Mouse (Mus musculus): ENCODE results near the gene St6gal1. TPM values are rescaled to one million over a fixed set of nuclear protein-coding genes. Genes with fewer than 3 reads are reported as not detected.

The St6gal1 gene
- total and polyA plus RNA-seq, 2 experiments from 2014 or later, result 16.4 to 21.8 TPM

DNA sequence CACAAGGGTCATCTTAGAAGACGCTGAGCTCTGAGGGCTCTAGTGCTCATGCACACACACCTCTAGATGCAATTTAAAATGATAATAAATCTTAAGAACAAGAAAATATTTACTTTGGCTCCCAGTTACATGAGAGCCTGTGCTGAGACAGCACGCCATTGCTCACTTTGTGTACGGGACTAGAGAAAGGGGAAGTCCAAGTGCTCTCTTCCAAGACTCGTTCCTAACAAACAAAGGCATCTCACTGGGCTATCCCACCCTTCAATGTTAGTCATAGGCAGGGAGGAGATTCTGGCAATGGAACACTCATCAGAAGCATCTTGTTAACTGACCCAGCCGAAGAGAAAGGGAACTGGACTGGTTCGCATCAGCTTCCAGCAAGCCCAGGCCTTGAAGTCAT lies 108.1 kb downstream of the St6gal1 start:
- 85% methylated on average over 6 of the region's 6 CpGs for WGBS
- TF ChIP-seq CTCF (IDR thresholded peaks at IDR 0.05; ENCODE audit: low read depth), result no peak

GRCm38 (mm10) chr16:23333875-23334551 lies 109.5 kb downstream of the St6gal1 start:
- Histone ChIP-seq H3K4me2 (ENCODE audit: low read depth) (no peak overlapping the region), H3K9me3 (ENCODE audit: low read length) (no peaks in the 10 kb centered on the region), H3K27ac (ENCODE audit: low read depth, low read length) (no peak overlapping the region), H3K9ac (no peak overlapping the region), H3K27me3 (ENCODE audit: insufficient read depth, low read length) (no peaks in the 10 kb centered on the region), H3K4me3 (ENCODE audit: low read depth, low read length) (no peak overlapping the region), H3K36me3 (ENCODE audit: insufficient read depth) (peaks cover 19% of the 10 kb centered on the region), H3K4me1 (ENCODE audit: insufficient read depth) (no peaks in the 10 kb centered on the region)
- WGBS, result 75% methylated on average over 6 of the region's 6 CpGs
- TF ChIP-seq CTCF (IDR thresholded peaks at IDR 0.05; ENCODE audit: low read depth), result no peak
- no peak for ATAC-seq
- no peak for DNase-seq

More for the DNA sequence above, 108.1 kb downstream of the St6gal1 start:
- H3K4me1 ChIP-seq (ENCODE audit: insufficient read depth), result no peaks in the 10 kb centered on the region
- H3K36me3 ChIP-seq (ENCODE audit: insufficient read depth), result peaks cover 19% of the 10 kb centered on the region
- H3K27me3 ChIP-seq (ENCODE audit: insufficient read depth, low read length), result no peaks in the 10 kb centered on the region
- no peaks in the 10 kb centered on the region for H3K9me3 ChIP-seq (ENCODE audit: low read length)
- DNase-seq (no peak), ATAC-seq (no peak)
- no peak overlapping the region for H3K27ac ChIP-seq (ENCODE audit: low read depth, low read length)
- no peak overlapping the region for H3K4me3 ChIP-seq (ENCODE audit: low read depth, low read length)
- no peak overlapping the region for H3K4me2 ChIP-seq (ENCODE audit: low read depth)
- H3K9ac ChIP-seq, result no peak overlapping the region

GRCm38 (mm10) chr16:23337317-23337716 lies 112.8 kb downstream of the St6gal1 start:
- Histone ChIP-seq H3K36me3 (ENCODE audit: insufficient read depth) (peaks cover 11% of the 10 kb centered on the region; the same call in 1 of the 2 replicates), H3K9ac (no peak overlapping the region), H3K27me3 (ENCODE audit: insufficient read depth, low read length) (no peaks in the 10 kb centered on the region), H3K4me2 (ENCODE audit: low read depth) (no peak overlapping the region), H3K9me3 (ENCODE audit: low read length) (no peaks in the 10 kb centered on the region), H3K27ac (ENCODE audit: low read depth, low read length) (no peak overlapping the region), H3K4me3 (ENCODE audit: low read depth, low read length) (no peak overlapping the region), H3K4me1 (ENCODE audit: insufficient read depth) (no peaks in the 10 kb centered on the region)
- 83% methylated on average over 4 of the region's 4 CpGs for WGBS
- no peak for ATAC-seq
- TF ChIP-seq CTCF (IDR thresholded peaks at IDR 0.05; ENCODE audit: low read depth), result no peak
- no peak for DNase-seq

GRCm38 (mm10) chr16:23341254-23341653 lies 116.7 kb downstream of the St6gal1 start:
- no peak overlapping the region for H3K27ac ChIP-seq (ENCODE audit: low read depth, low read length)
- WGBS, result 97% methylated on average over 2 of the region's 2 CpGs
- H3K9me3 ChIP-seq (ENCODE audit: low read length), result no peaks in the 10 kb centered on the region
- H3K4me1 ChIP-seq (ENCODE audit: insufficient read depth), result no peaks in the 10 kb centered on the region
- no peak overlapping the region for H3K4me2 ChIP-seq (ENCODE audit: low read depth)
- no peak overlapping the region for H3K4me3 ChIP-seq (ENCODE audit: low read depth, low read length)
- H3K27me3 ChIP-seq (ENCODE audit: insufficient read depth, low read length), result no peaks in the 10 kb centered on the region
- no peak for TF ChIP-seq CTCF (IDR thresholded peaks at IDR 0.05; ENCODE audit: low read depth)
- ATAC-seq (no peak), DNase-seq (no peak)
- H3K9ac ChIP-seq, result no peak overlapping the region
- H3K36me3 ChIP-seq (ENCODE audit: insufficient read depth), result peaks cover 4% of the 10 kb centered on the region; the same call in 1 of the 2 replicates

GRCm38 (mm10) chr16:23350802-23351201 lies 126.3 kb downstream of the St6gal1 start:
- Histone ChIP-seq H3K9me3 (ENCODE audit: low read length) (no peaks in the 10 kb centered on the region), H3K27me3 (ENCODE audit: insufficient read depth, low read length) (no peaks in the 10 kb centered on the region), H3K27ac (ENCODE audit: low read depth, low read length) (no peak overlapping the region), H3K36me3 (ENCODE audit: insufficient read depth) (peaks cover 5% of the 10 kb centered on the region), H3K9ac (no peak overlapping the region), H3K4me2 (ENCODE audit: low read depth) (no peak overlapping the region), H3K4me1 (ENCODE audit: insufficient read depth) (no peaks in the 10 kb centered on the region), H3K4me3 (ENCODE audit: low read depth, low read length) (no peak overlapping the region)
- no peak for TF ChIP-seq CTCF (IDR thresholded peaks at IDR 0.05; ENCODE audit: low read depth)
- DNase-seq (no peak), ATAC-seq (peak; percentile 34; the same call in 1 of the 2 replicates)
- WGBS, result 4% methylated on average over 2 of the region's 2 CpGs

- no peak overlapping the region for H3K27ac ChIP-seq (ENCODE audit: low read depth, low read length)
- H3K4me1 ChIP-seq (ENCODE audit: insufficient read depth), result no peaks in the 10 kb centered on the region
- H3K27me3 ChIP-seq (ENCODE audit: insufficient read depth, low read length), result no peaks in the 10 kb centered on the region
- no peak for ATAC-seq
- no peak for DNase-seq
- peaks cover 36% of the 10 kb centered on the region for H3K36me3 ChIP-seq (ENCODE audit: insufficient read depth)
- H3K9ac ChIP-seq, result no peak overlapping the region
- WGBS, result 74% methylated on average over 4 of the region's 4 CpGs
- H3K4me3 ChIP-seq (ENCODE audit: low read depth, low read length), result no peak overlapping the region
- H3K9me3 ChIP-seq (ENCODE audit: low read length), result no peaks in the 10 kb centered on the region
- TF ChIP-seq CTCF (IDR thresholded peaks at IDR 0.05; ENCODE audit: low read depth), result no peak
- H3K4me2 ChIP-seq (ENCODE audit: low read depth), result no peak overlapping the region
Observed at GRCm38 (mm10) chr16:23361031-23361430, 136.5 kb downstream of the St6gal1 start.

DNA sequence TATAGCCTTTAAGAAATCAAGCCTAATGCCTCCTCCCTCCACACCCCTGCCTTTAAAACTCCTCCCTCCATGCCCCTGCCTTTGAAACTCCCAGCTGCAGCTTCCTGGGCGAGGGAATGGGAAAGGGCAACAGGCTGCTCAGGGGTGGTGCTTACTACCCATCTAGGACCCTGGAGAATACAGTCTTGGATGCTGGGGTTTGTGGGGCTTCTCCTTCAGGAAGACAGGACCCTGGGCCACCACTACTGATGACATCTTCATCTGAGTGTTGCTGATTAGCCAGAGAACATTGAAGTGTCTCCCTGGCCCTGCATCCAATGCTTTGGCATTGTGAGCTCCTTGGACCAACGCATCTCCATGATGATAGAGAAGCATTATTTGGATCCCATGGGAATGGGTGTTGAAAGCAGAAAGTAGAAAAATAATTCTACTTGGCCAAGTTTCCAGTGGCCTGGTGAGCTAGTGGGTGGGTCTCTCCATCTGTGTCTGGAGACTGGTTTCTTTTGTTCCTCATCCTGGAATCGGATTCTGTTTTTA lies 137.0 kb downstream of the St6gal1 start:
- Histone ChIP-seq H3K9ac (no peak overlapping the region), H3K4me3 (ENCODE audit: low read depth, low read length) (no peak overlapping the region), H3K4me1 (ENCODE audit: insufficient read depth) (no peaks in the 10 kb centered on the region), H3K36me3 (ENCODE audit: insufficient read depth) (peaks cover 32% of the 10 kb centered on the region), H3K27me3 (ENCODE audit: insufficient read depth, low read length) (no peaks in the 10 kb centered on the region), H3K4me2 (ENCODE audit: low read depth) (no peak overlapping the region), H3K9me3 (ENCODE audit: low read length) (no peaks in the 10 kb centered on the region), H3K27ac (ENCODE audit: low read depth, low read length) (no peak overlapping the region)
- no peak for DNase-seq
- ATAC-seq, result no peak
- no peak for TF ChIP-seq CTCF (IDR thresholded peaks at IDR 0.05; ENCODE audit: low read depth)
- 77% methylated on average over 3 of the region's 3 CpGs for WGBS

All from forebrain, postnatal 0 days (tissue).